Mouse (Mus musculus) erythroid progenitor cell, adult 5-6 weeks (primary cell): Measurements from ENCODE around the gene Smr2. TPM values are rescaled to one million over a fixed set of nuclear protein-coding genes. Genes with fewer than 3 reads are reported as not detected.
"Not testable (repeated sequence)": the region's sequence is repeated elsewhere in the genome, so short reads cannot be mapped to it uniquely, and the experiment has no call there.

Experiments used
- ATAC-seq: replicated peaks from 2 replicates; pipeline ENCODE4 v1.8.0; 2016; ENCODE audit warnings: moderate number of reproducible peaks, mild to moderate bottlenecking, moderate TSS enrichment, inconsistent platforms; ENCODE audit not compliant: poor library complexity, low FRiP score, severe bottlenecking
- total RNA-seq, 2 experiments: library from RNA; stranded (forward) in 1 of 2; stranded (reverse) in 1 of 2; fragments of 150-400 nt in 1 of 2; fragments of 186-747, 209-891 nt in 1 of 2; gene quantifications; 2 replicates each; pipeline versions ENCODE4 v1.2.3 to v1.2.4; 2015 to 2017; ENCODE audit warnings: low replicate concordance in 2 of 2

Smr2 gene
- total RNA-seq (2015; ENCODE audit: low replicate concordance), result not detected in 2 replicates
- not detected in 2 replicates for total RNA-seq (2017; ENCODE audit: low replicate concordance)

GRCm38 (mm10) chr5:88086256-88086655, at the start of gene Smr2:
Gene Smr2, plus strand, starts transcription at chr5:88086556.
- not testable (repeated sequence) for ATAC-seq

GRCm38 (mm10) chr5:88111430-88111829, 25.1 kb downstream of the Smr2 start, which contains the start of gene Gm11116:
Gene Gm11116, minus strand, starts transcription at chr5:88111530.
- no peak for ATAC-seq

GRCm38 (mm10) chr5:88153999-88154398, 67.6 kb downstream of the Smr2 start, which contains the start of gene Gm11115:
Gene Gm11115, minus strand, starts transcription at chr5:88154099.
- no peak for ATAC-seq

Other genes starting within 250 kb of the Smr2 start
- not detected in 2 replicates for gene Odam, start 201.5 kb upstream of the Smr2 start, total RNA-seq (2015; ENCODE audit: low replicate concordance)
- gene Odam, start 201.5 kb upstream of the Smr2 start, total RNA-seq (2017; ENCODE audit: low replicate concordance), result not detected in 2 replicates
- not detected in 2 replicates for gene Csn3, start 161.0 kb upstream of the Smr2 start, total RNA-seq (2015; ENCODE audit: low replicate concordance)
- gene Csn3, start 161.0 kb upstream of the Smr2 start, total RNA-seq (2017; ENCODE audit: low replicate concordance), result not detected in 2 replicates
- not detected in 2 replicates for gene 2310003L06Rik, start 117.1 kb upstream of the Smr2 start, total RNA-seq (2015; ENCODE audit: low replicate concordance)
- not detected in 2 replicates for gene 2310003L06Rik, start 117.1 kb upstream of the Smr2 start, total RNA-seq (2017; ENCODE audit: low replicate concordance)
- not detected in 2 replicates for gene Gm28434, start 117.0 kb upstream of the Smr2 start, total RNA-seq (2015; ENCODE audit: low replicate concordance)
- not detected in 2 replicates for gene Gm28434, start 117.0 kb upstream of the Smr2 start, total RNA-seq (2017; ENCODE audit: low replicate concordance)
- gene Cabs1, start 107.1 kb upstream of the Smr2 start, total RNA-seq (2015; ENCODE audit: low replicate concordance), result not detected in 2 replicates
- not detected in 2 replicates for gene Cabs1, start 107.1 kb upstream of the Smr2 start, total RNA-seq (2017; ENCODE audit: low replicate concordance)
- gene Smr3a, start 84.0 kb upstream of the Smr2 start, total RNA-seq (2015; ENCODE audit: low replicate concordance), result not detected in 2 replicates
- not detected in 2 replicates for gene Smr3a, start 84.0 kb upstream of the Smr2 start, total RNA-seq (2017; ENCODE audit: low replicate concordance)
- gene Gm11116, start 25.0 kb downstream of the Smr2 start, total RNA-seq (2015; ENCODE audit: low replicate concordance), result not detected in 2 replicates
- gene Gm11116, start 25.0 kb downstream of the Smr2 start, total RNA-seq (2017; ENCODE audit: low replicate concordance), result not detected in 2 replicates
- not detected in 2 replicates for gene Gm11115, start 67.5 kb downstream of the Smr2 start, total RNA-seq (2015; ENCODE audit: low replicate concordance)
- gene Gm11115, start 67.5 kb downstream of the Smr2 start, total RNA-seq (2017; ENCODE audit: low replicate concordance), result not detected in 2 replicates
- gene Gm7714, start 182.4 kb downstream of the Smr2 start, total RNA-seq (2015; ENCODE audit: low replicate concordance), result not detected in 2 replicates
- gene Gm7714, start 182.4 kb downstream of the Smr2 start, total RNA-seq (2017; ENCODE audit: low replicate concordance), result not detected in 2 replicates
- gene Prol1, start 230.8 kb downstream of the Smr2 start, total RNA-seq (2015; ENCODE audit: low replicate concordance), result not detected in 2 replicates
- not detected in 2 replicates for gene Prol1, start 230.8 kb downstream of the Smr2 start, total RNA-seq (2017; ENCODE audit: low replicate concordance)